Mouse (Mus musculus): ENCODE measurements at regions not wholly inside any gene's neighbourhood (a gene's known extent, or its start where the extent isn't known, plus 50 kb on each side); places are given as distances from the start of the nearest gene placed in this dataset.

- Histone ChIP-seq H3K4me3 (ENCODE audit: low read depth, low read length) (no peak overlapping the region), H3K27ac (ENCODE audit: low read depth, low read length) (no peak overlapping the region), H3K9ac (ENCODE audit: low read length) (no peak overlapping the region), H3K27me3 (ENCODE audit: control insufficient read depth, insufficient read depth, low read length) (no peaks in the 10 kb centered on the region), H3K36me3 (ENCODE audit: control insufficient read depth, insufficient read depth, low read length) (no peaks in the 10 kb centered on the region), H3K9me3 (ENCODE audit: control insufficient read depth, low read length) (no peaks in the 10 kb centered on the region), H3K4me1 (ENCODE audit: control insufficient read depth, insufficient read depth, low read length) (no peaks in the 10 kb centered on the region), H3K4me2 (ENCODE audit: low read depth) (no peak overlapping the region)
- no peak for ATAC-seq (ENCODE audit: insufficient read depth, low FRiP score, low TSS enrichment)
- 86% methylated on average over 7 of the region's 7 CpGs for WGBS
- no peak for DNase-seq (ENCODE audit: low spot score)
Measured at GRCm38 (mm10) chr14:102825525-102825924, 156.9 kb downstream of the Kctd12 start.

GRCm38 (mm10) chr14:102820663-102821062 is 161.8 kb downstream of the Kctd12 start:
- no peak overlapping the region for H3K4me3 ChIP-seq (ENCODE audit: low read depth, low read length)
- 94% methylated on average over 5 of the region's 5 CpGs for WGBS

GRCm38 (mm10) chr14:102811678-102812081 is 170.8 kb downstream of the Kctd12 start:
- Histone ChIP-seq H3K27ac (ENCODE audit: low read depth, low read length) (no peak overlapping the region), H3K36me3 (ENCODE audit: control insufficient read depth, insufficient read depth, low read length) (no peaks in the 10 kb centered on the region), H3K4me3 (ENCODE audit: low read depth, low read length) (no peak overlapping the region), H3K9ac (ENCODE audit: low read length) (no peak overlapping the region), H3K9me3 (ENCODE audit: control insufficient read depth, low read length) (no peaks in the 10 kb centered on the region), H3K4me1 (ENCODE audit: control insufficient read depth, insufficient read depth, low read length) (no peaks in the 10 kb centered on the region), H3K27me3 (ENCODE audit: control insufficient read depth, insufficient read depth, low read length) (no peaks in the 10 kb centered on the region), H3K4me2 (ENCODE audit: low read depth) (no peak overlapping the region)
- no peak for ATAC-seq (ENCODE audit: insufficient read depth, low FRiP score, low TSS enrichment)
- 59% methylated on average over 5 of the region's 5 CpGs for WGBS
- no peak for DNase-seq (ENCODE audit: low spot score)

More at GRCm38 (mm10) chr14:102820663-102821062, 161.8 kb downstream of the Kctd12 start:
- no peaks in the 10 kb centered on the region for H3K4me1 ChIP-seq (ENCODE audit: control insufficient read depth, insufficient read depth, low read length)
- no peaks in the 10 kb centered on the region for H3K9me3 ChIP-seq (ENCODE audit: control insufficient read depth, low read length)
- no peak overlapping the region for H3K9ac ChIP-seq (ENCODE audit: low read length)
- no peak overlapping the region for H3K4me2 ChIP-seq (ENCODE audit: low read depth)
- ATAC-seq (ENCODE audit: insufficient read depth, low FRiP score, low TSS enrichment) (no peak), DNase-seq (ENCODE audit: low spot score) (no peak)
- no peaks in the 10 kb centered on the region for H3K27me3 ChIP-seq (ENCODE audit: control insufficient read depth, insufficient read depth, low read length)
- H3K36me3 ChIP-seq (ENCODE audit: control insufficient read depth, insufficient read depth, low read length) = no peaks in the 10 kb centered on the region
- H3K27ac ChIP-seq (ENCODE audit: low read depth, low read length) = no peak overlapping the region

- Histone ChIP-seq H3K36me3 (ENCODE audit: control insufficient read depth, insufficient read depth, low read length) (no peaks in the 10 kb centered on the region), H3K9ac (ENCODE audit: low read length) (no peak overlapping the region), H3K27me3 (ENCODE audit: control insufficient read depth, insufficient read depth, low read length) (no peaks in the 10 kb centered on the region), H3K4me1 (ENCODE audit: control insufficient read depth, insufficient read depth, low read length) (no peaks in the 10 kb centered on the region), H3K4me3 (ENCODE audit: low read depth, low read length) (no peak overlapping the region), H3K9me3 (ENCODE audit: control insufficient read depth, low read length) (no peaks in the 10 kb centered on the region), H3K27ac (ENCODE audit: low read depth, low read length) (no peak overlapping the region), H3K4me2 (ENCODE audit: low read depth) (no peak overlapping the region)
- DNase-seq (ENCODE audit: low spot score) (no peak), ATAC-seq (ENCODE audit: insufficient read depth, low FRiP score, low TSS enrichment) (no peak)
- 45% methylated on average over 5 of the region's 5 CpGs for WGBS
Measured at GRCm38 (mm10) chr14:102811022-102811421, 171.4 kb downstream of the Kctd12 start.

- 71% methylated on average over 7 of the region's 7 CpGs for WGBS
- H3K4me1 ChIP-seq (ENCODE audit: control insufficient read depth, insufficient read depth, low read length) = no peaks in the 10 kb centered on the region
- no peaks in the 10 kb centered on the region for H3K27me3 ChIP-seq (ENCODE audit: control insufficient read depth, insufficient read depth, low read length)
- no peak overlapping the region for H3K4me2 ChIP-seq (ENCODE audit: low read depth)
- H3K36me3 ChIP-seq (ENCODE audit: control insufficient read depth, insufficient read depth, low read length) = no peaks in the 10 kb centered on the region
- ATAC-seq (ENCODE audit: insufficient read depth, low FRiP score, low TSS enrichment) (no peak), DNase-seq (ENCODE audit: low spot score) (no peak)
- no peak overlapping the region for H3K27ac ChIP-seq (ENCODE audit: low read depth, low read length)
- H3K9me3 ChIP-seq (ENCODE audit: control insufficient read depth, low read length) = no peaks in the 10 kb centered on the region
- no peak overlapping the region for H3K4me3 ChIP-seq (ENCODE audit: low read depth, low read length)
- H3K9ac ChIP-seq (ENCODE audit: low read length) = no peak overlapping the region
Measured at GRCm38 (mm10) chr14:102810121-102810921, 172.1 kb downstream of the Kctd12 start.

- Histone ChIP-seq H3K4me3 (ENCODE audit: low read depth, low read length) (no peak overlapping the region), H3K36me3 (ENCODE audit: control insufficient read depth, insufficient read depth, low read length) (no peaks in the 10 kb centered on the region), H3K4me1 (ENCODE audit: control insufficient read depth, insufficient read depth, low read length) (no peaks in the 10 kb centered on the region), H3K9me3 (ENCODE audit: control insufficient read depth, low read length) (no peaks in the 10 kb centered on the region), H3K27me3 (ENCODE audit: control insufficient read depth, insufficient read depth, low read length) (no peaks in the 10 kb centered on the region), H3K4me2 (ENCODE audit: low read depth) (no peak overlapping the region), H3K9ac (ENCODE audit: low read length) (no peak overlapping the region), H3K27ac (ENCODE audit: low read depth, low read length) (no peak overlapping the region)
- DNase-seq (ENCODE audit: low spot score) (peak; percentile 50), ATAC-seq (ENCODE audit: insufficient read depth, low FRiP score, low TSS enrichment) (no peak)
- WGBS = 71% methylated on average over 21 of the region's 21 CpGs
Measured at GRCm38 (mm10) chr14:102805936-102806923, 176.2 kb downstream of the Kctd12 start.

- H3K9me3 ChIP-seq (ENCODE audit: control insufficient read depth, low read length) = no peaks in the 10 kb centered on the region
- no peaks in the 10 kb centered on the region for H3K36me3 ChIP-seq (ENCODE audit: control insufficient read depth, insufficient read depth, low read length)
- no peak overlapping the region for H3K4me2 ChIP-seq (ENCODE audit: low read depth)
- ATAC-seq (ENCODE audit: insufficient read depth, low FRiP score, low TSS enrichment) = no peak
- no peak overlapping the region for H3K9ac ChIP-seq (ENCODE audit: low read length)
- no peaks in the 10 kb centered on the region for H3K27me3 ChIP-seq (ENCODE audit: control insufficient read depth, insufficient read depth, low read length)
- DNase-seq (ENCODE audit: low spot score) = no peak
- H3K4me1 ChIP-seq (ENCODE audit: control insufficient read depth, insufficient read depth, low read length) = no peaks in the 10 kb centered on the region
- no peak overlapping the region for H3K27ac ChIP-seq (ENCODE audit: low read depth, low read length)
- H3K4me3 ChIP-seq (ENCODE audit: low read depth, low read length) = no peak overlapping the region
- WGBS = 89% methylated on average over 2 of the region's 2 CpGs
Measured at GRCm38 (mm10) chr14:102795676-102796075, 186.8 kb downstream of the Kctd12 start.

GRCm38 (mm10) chr14:102794898-102795297 is 187.5 kb downstream of the Kctd12 start:
- Histone ChIP-seq H3K9me3 (ENCODE audit: control insufficient read depth, low read length) (no peaks in the 10 kb centered on the region), H3K4me1 (ENCODE audit: control insufficient read depth, insufficient read depth, low read length) (no peaks in the 10 kb centered on the region), H3K27ac (ENCODE audit: low read depth, low read length) (no peak overlapping the region), H3K4me2 (ENCODE audit: low read depth) (no peak overlapping the region), H3K9ac (ENCODE audit: low read length) (no peak overlapping the region), H3K36me3 (ENCODE audit: control insufficient read depth, insufficient read depth, low read length) (no peaks in the 10 kb centered on the region), H3K27me3 (ENCODE audit: control insufficient read depth, insufficient read depth, low read length) (no peaks in the 10 kb centered on the region), H3K4me3 (ENCODE audit: low read depth, low read length) (no peak overlapping the region)
- no peak for ATAC-seq (ENCODE audit: insufficient read depth, low FRiP score, low TSS enrichment)
- 85% methylated on average over 2 of the region's 2 CpGs for WGBS
- no peak for DNase-seq (ENCODE audit: low spot score)

Measured in neural tube, embryonic 11.5 days (tissue).